In the genomic region with DNA sequence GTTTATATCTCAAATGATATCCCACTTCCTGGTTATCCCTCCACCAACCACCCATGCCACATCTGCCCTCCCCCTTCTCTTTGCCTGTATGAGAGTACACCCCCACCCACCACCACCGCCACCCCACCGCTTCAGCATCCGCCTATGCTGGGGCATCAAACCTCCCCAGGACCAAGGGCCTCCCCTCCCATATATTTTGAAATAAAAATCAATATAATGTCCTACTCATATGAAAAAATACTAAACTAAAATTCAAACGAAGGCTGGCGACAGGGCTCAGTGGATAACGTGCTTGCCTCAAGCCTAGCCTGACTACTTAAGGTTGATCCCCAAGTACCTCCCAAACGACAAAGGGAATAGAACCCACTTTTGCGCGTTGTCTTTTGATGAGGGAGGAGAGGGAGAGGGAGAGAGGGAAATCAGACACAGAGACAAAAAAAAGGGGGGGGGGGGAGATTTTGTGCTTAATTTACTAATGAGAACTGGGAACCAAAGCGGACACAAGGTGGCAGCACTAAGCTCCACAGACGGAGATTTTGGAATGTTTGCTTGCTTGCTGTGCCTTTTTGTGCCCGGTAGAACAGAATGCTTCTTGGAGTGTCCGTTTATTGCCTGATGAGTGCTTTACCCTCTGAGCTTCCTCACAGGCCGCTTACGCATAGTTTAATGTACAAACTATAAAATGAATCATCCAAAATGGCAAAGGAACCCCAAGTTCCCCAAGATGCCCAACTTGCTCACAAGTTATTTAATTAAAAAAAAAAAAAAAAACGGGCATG, we compare ENCODE assay signal across 8 mouse cellular contexts. TPM values are rescaled to one million over a fixed set of nuclear protein-coding genes. Genes with fewer than 3 reads are reported as not detected.
DNase-seq lines count a peak whose midpoint lies in the region; ATAC-seq and TF ChIP-seq lines count a peak whose summit lies in the region.

No protein-coding gene starts in this region.

- TF ChIP-seq CTCF in ES-Bruce4 (IDR thresholded peaks at IDR 0.05; ENCODE audit: low read depth, low read length), result peak; percentile 35
- TF ChIP-seq CTCF in liver, embryonic 14.5 days (IDR thresholded peaks at IDR 0.05; ENCODE audit: low read depth), result peak; percentile 75
- TF ChIP-seq CTCF in stomach, postnatal 0 days (IDR thresholded peaks at IDR 0.05; ENCODE audit: low read depth), result peak; percentile 81

- H3K36me3 ChIP-seq in ES-Bruce4 (ENCODE audit: control insufficient read depth, insufficient read depth, low read length, poor library complexity, severe bottlenecking), result no peaks in the 10 kb centered on the region
- no peaks in the 10 kb centered on the region for H3K36me3 ChIP-seq in heart, embryonic 14.5 days (ENCODE audit: control insufficient read depth, insufficient read depth, low read length)
- H3K36me3 ChIP-seq in liver, embryonic 14.5 days (replicated peaks; ENCODE audit: control insufficient read depth, insufficient read depth, low read depth), result no peaks in the 10 kb centered on the region
- H3K36me3 ChIP-seq in stomach, postnatal 0 days (ENCODE audit: control insufficient read depth, insufficient read depth, low read length), result no peaks in the 10 kb centered on the region

- H3K4me2 ChIP-seq in heart, embryonic 14.5 days (ENCODE audit: low read length), result peak overlapping the region; percentile 69
- H3K4me2 ChIP-seq in liver, embryonic 14.5 days (ENCODE audit: low read depth), result peak overlapping the region; percentile 77
- H3K4me2 ChIP-seq in stomach, postnatal 0 days (replicated peaks; ENCODE audit: low read depth), result peak overlapping the region; percentile 55

- DNase-seq in kidney, postnatal 10 days, result peak; percentile 89
- peak; percentile 65 to 74 (median 68) for DNase-seq in liver, embryonic 14.5 days (ENCODE audit: low read depth in 3 of 3, low spot score in 3 of 3)
- DNase-seq in neural tube, embryonic 10.5 days (ENCODE audit: extremely low spot score, low spot score), result peak; percentile 60
- peak; percentile 75 for DNase-seq in stomach, postnatal 0 days (ENCODE audit: low spot score)

- H3K4me1 ChIP-seq in ES-Bruce4 (ENCODE audit: control insufficient read depth, insufficient read depth, low read length), result no peaks in the 10 kb centered on the region
- H3K4me1 ChIP-seq in brown adipose tissue, adult 24 weeks (ENCODE audit: control insufficient read depth, insufficient read depth, insufficient read length, low read length), result no peaks in the 10 kb centered on the region
- H3K4me1 ChIP-seq in heart, embryonic 14.5 days (ENCODE audit: control insufficient read depth in 2 of 2, insufficient read depth in 2 of 2, low read length in 2 of 2), result peaks cover 4 to 9% of the 10 kb centered on the region in 2 experiments; a peak in 3 of 4 replicates
- peaks cover 0 to 13% of the 10 kb centered on the region in 2 experiments; a peak in 2 of 4 replicates for H3K4me1 ChIP-seq in liver, embryonic 14.5 days (replicated peaks; ENCODE audit: control insufficient read depth in 2 of 2, insufficient read depth in 2 of 2, low read length in 1 of 2)
- no peaks in the 10 kb centered on the region for H3K4me1 ChIP-seq in stomach, postnatal 0 days (replicated peaks; ENCODE audit: control insufficient read depth, insufficient read depth)

- no peaks in the 10 kb centered on the region for H3K9me3 ChIP-seq in ES-Bruce4 (replicated peaks; ENCODE audit: control insufficient read depth, insufficient read depth, low read length, poor library complexity, severe bottlenecking)
- H3K9me3 ChIP-seq in heart, embryonic 14.5 days (ENCODE audit: control insufficient read depth, low read length), result no peaks in the 10 kb centered on the region
- no peaks in the 10 kb centered on the region for H3K9me3 ChIP-seq in liver, embryonic 14.5 days (ENCODE audit: control insufficient read depth, low read length)
- no peaks in the 10 kb centered on the region for H3K9me3 ChIP-seq in stomach, postnatal 0 days (ENCODE audit: control insufficient read depth, low read length)

- H3K27ac ChIP-seq in ES-Bruce4 (ENCODE audit: insufficient read depth, low read length), result 0 out of 2 replicates have a peak overlapping the region, but pooled peaks have one; percentile 54
- H3K27ac ChIP-seq in brown adipose tissue, adult 24 weeks (replicated peaks; ENCODE audit: low read depth, low read length), result no peak overlapping the region
- no peak overlapping the region for H3K27ac ChIP-seq in heart, embryonic 14.5 days (replicated peaks in 1 of 2; ENCODE audit: control insufficient read depth in 1 of 2, insufficient read depth in 1 of 2, low read depth in 2 of 2, low read length in 2 of 2)
- no peak overlapping the region for H3K27ac ChIP-seq in liver, embryonic 14.5 days
- no peak overlapping the region for H3K27ac ChIP-seq in stomach, postnatal 0 days (replicated peaks)

- peak overlapping the region; percentile 49 for H3K9ac ChIP-seq in ES-Bruce4 (ENCODE audit: low read depth, poor library complexity, severe bottlenecking)
- peak overlapping the region; percentile 66 for H3K9ac ChIP-seq in heart, embryonic 14.5 days (ENCODE audit: low read length)
- peak overlapping the region; percentile 23; the same call in 1 of the 2 replicates for H3K9ac ChIP-seq in liver, embryonic 14.5 days (replicated peaks)
- H3K9ac ChIP-seq in stomach, postnatal 0 days (ENCODE audit: low read length), result peak overlapping the region; percentile 47; the same call in 1 of the 2 replicates

- H3K27me3 ChIP-seq in ES-Bruce4 (ENCODE audit: control insufficient read depth, insufficient read depth, low read length, poor library complexity, severe bottlenecking), result no peaks in the 10 kb centered on the region
- no peaks in the 10 kb centered on the region for H3K27me3 ChIP-seq in heart, embryonic 14.5 days (ENCODE audit: control insufficient read depth, insufficient read depth, low read length)
- H3K27me3 ChIP-seq in liver, embryonic 14.5 days (ENCODE audit: control insufficient read depth, insufficient read depth, low read length), result no peaks in the 10 kb centered on the region
- no peaks in the 10 kb centered on the region for H3K27me3 ChIP-seq in stomach, postnatal 0 days (ENCODE audit: control insufficient read depth, insufficient read depth, low read length)

- TF ChIP-seq POLR2A in ES-Bruce4 (IDR thresholded peaks at IDR 0.05; ENCODE audit: insufficient read depth, low read length), result no peak

- H3K4me3 ChIP-seq in ES-Bruce4 (ENCODE audit: low read depth, low read length), result peak overlapping the region; percentile 73
- H3K4me3 ChIP-seq in brown adipose tissue, adult 24 weeks (ENCODE audit: insufficient read depth, low read depth, low read length), result peak overlapping the region; percentile 56
- H3K4me3 ChIP-seq in heart, embryonic 14.5 days (ENCODE audit: control insufficient read depth in 1 of 2, insufficient read depth in 1 of 2, low read depth in 1 of 2, low read length in 2 of 2), result peak overlapping the region; percentile 39 to 47
- peak overlapping the region; percentile 51 to 61 for H3K4me3 ChIP-seq in liver, embryonic 14.5 days (ENCODE audit: insufficient read depth in 1 of 2, low read depth in 2 of 2, low read length in 2 of 2)
- peak overlapping the region; percentile 39 for H3K4me3 ChIP-seq in stomach, postnatal 0 days (ENCODE audit: low read depth, low read length)

- peak; percentile 62 for ATAC-seq in erythroid progenitor cell, adult 5-6 weeks (replicated peaks; ENCODE audit: low FRiP score, poor library complexity, severe bottlenecking)
- no peak for ATAC-seq in heart, embryonic 14.5 days (ENCODE audit: insufficient number of reproducible peaks, insufficient read depth, low FRiP score, low read depth)
- peak; percentile 53; the same call in 1 of the 2 replicates for ATAC-seq in liver, embryonic 14.5 days (ENCODE audit: insufficient read depth)
- peak; percentile 47; the same call in 1 of the 2 replicates for ATAC-seq in stomach, postnatal 0 days (ENCODE audit: low FRiP score, low TSS enrichment)

- no peak for TF ChIP-seq EP300 in ES-Bruce4 (IDR thresholded peaks at IDR 0.05; ENCODE audit: insufficient read depth, low read depth, low read length)
- TF ChIP-seq EP300 in liver, embryonic 14.5 days (IDR thresholded peaks at IDR 0.05; ENCODE audit: low read depth), result no peak
- no peak for TF ChIP-seq EP300 in stomach, postnatal 0 days (optimal IDR thresholded peaks at IDR 0.05)

- 9% methylated on average over 16 of the region's 16 CpGs for WGBS in heart, embryonic 14.5 days
- 6% methylated on average over 16 of the region's 16 CpGs for WGBS in liver, embryonic 14.5 days (ENCODE audit: insufficient replicate concordance)
- 6% methylated on average over 16 of the region's 16 CpGs for WGBS in stomach, postnatal 0 days

RNA-seq across cellular contexts. Expression of gene Rack1, which starts 11.6 kb away (rescaled TPM):
- polyA plus RNA-seq in ES-Bruce4 (2011; ENCODE audit: insufficient read depth, insufficient read length, low read depth, missing spikeins), result 2,044 and 2,161 TPM in 2 replicates
- 405 and 526 TPM in 2 replicates for polyA plus RNA-seq in brown adipose tissue, adult 24 weeks (2012; ENCODE audit: insufficient read depth, insufficient read length, missing spikeins)
- total RNA-seq in erythroid progenitor cell, adult 5-6 weeks (2015; ENCODE audit: low replicate concordance), result 648 and 827 TPM in 2 replicates
- 220 and 369 TPM in 2 replicates for total RNA-seq in erythroid progenitor cell, adult 5-6 weeks (2017; ENCODE audit: low replicate concordance)
- polyA plus RNA-seq in heart, embryonic 14.5 days (2014; fragmentation: Nextera tagmentation; extraction: Ambion mirVana), result 462 and 512 TPM in 2 replicates
- polyA plus RNA-seq in liver, embryonic 14.5 days (2012; rRNA removed), result 1,100 and 1,184 TPM in 2 replicates
- 669 and 674 TPM in 2 replicates for polyA plus RNA-seq in liver, embryonic 14.5 days (2014; fragmentation: Nextera tagmentation; extraction: Ambion mirVana)
- polyA plus RNA-seq in stomach, postnatal 0 days (2015; fragmentation: Nextera tagmentation; extraction: Ambion mirVana), result 524 and 529 TPM in 2 replicates

RNA-seq across cellular contexts. Expression of gene Trim41, which starts 28.7 kb away (rescaled TPM):
- 29.6 and 32.2 TPM in 2 replicates for polyA plus RNA-seq in ES-Bruce4 (2011; ENCODE audit: insufficient read depth, insufficient read length, low read depth, missing spikeins)
- 14.0 and 15.5 TPM in 2 replicates for polyA plus RNA-seq in brown adipose tissue, adult 24 weeks (2012; ENCODE audit: insufficient read depth, insufficient read length, missing spikeins)
- total RNA-seq in erythroid progenitor cell, adult 5-6 weeks (2015; ENCODE audit: low replicate concordance), result 8.8 and 10.1 TPM in 2 replicates
- total RNA-seq in erythroid progenitor cell, adult 5-6 weeks (2017; ENCODE audit: low replicate concordance), result 17.5 and 41.5 TPM in 2 replicates
- polyA plus RNA-seq in heart, embryonic 14.5 days (2014; fragmentation: Nextera tagmentation; extraction: Ambion mirVana), result 3.2 and 3.8 TPM in 2 replicates
- 8.2 and 9.2 TPM in 2 replicates for polyA plus RNA-seq in liver, embryonic 14.5 days (2012; rRNA removed)
- polyA plus RNA-seq in liver, embryonic 14.5 days (2014; fragmentation: Nextera tagmentation; extraction: Ambion mirVana), result 1.0 and 1.3 TPM in 2 replicates
- polyA plus RNA-seq in stomach, postnatal 0 days (2015; fragmentation: Nextera tagmentation; extraction: Ambion mirVana), result 3.6 and 4.0 TPM in 2 replicates

RNA-seq across cellular contexts. Expression of gene Trim7, which starts 37.4 kb away (rescaled TPM):
- 8.1 and 8.7 TPM in 2 replicates for polyA plus RNA-seq in ES-Bruce4 (2011; ENCODE audit: insufficient read depth, insufficient read length, low read depth, missing spikeins)
- 1.4 and 1.5 TPM in 2 replicates for polyA plus RNA-seq in brown adipose tissue, adult 24 weeks (2012; ENCODE audit: insufficient read depth, insufficient read length, missing spikeins)
- total RNA-seq in erythroid progenitor cell, adult 5-6 weeks (2015; ENCODE audit: low replicate concordance), result 0.42 TPM in 1 of 2 replicates, not detected in the other
- total RNA-seq in erythroid progenitor cell, adult 5-6 weeks (2017; ENCODE audit: low replicate concordance), result 1.0 TPM in 1 of 2 replicates, not detected in the other
- polyA plus RNA-seq in heart, embryonic 14.5 days (2014; fragmentation: Nextera tagmentation; extraction: Ambion mirVana), result 1.4 and 1.5 TPM in 2 replicates
- polyA plus RNA-seq in liver, embryonic 14.5 days (2012; rRNA removed), result 0.09 and 0.23 TPM in 2 replicates
- 0.04 and 0.13 TPM in 2 replicates for polyA plus RNA-seq in liver, embryonic 14.5 days (2014; fragmentation: Nextera tagmentation; extraction: Ambion mirVana)
- 3.0 and 3.4 TPM in 2 replicates for polyA plus RNA-seq in stomach, postnatal 0 days (2015; fragmentation: Nextera tagmentation; extraction: Ambion mirVana)

RNA-seq across cellular contexts. Expression of gene Gm12184, which starts 38.0 kb away (rescaled TPM):
- 88.5 and 95.4 TPM in 2 replicates for polyA plus RNA-seq in ES-Bruce4 (2011; ENCODE audit: insufficient read depth, insufficient read length, low read depth, missing spikeins)
- polyA plus RNA-seq in brown adipose tissue, adult 24 weeks (2012; ENCODE audit: insufficient read depth, insufficient read length, missing spikeins), result 14.6 and 26.0 TPM in 2 replicates
- 2.9 TPM in 1 of 2 replicates, not detected in the other for total RNA-seq in erythroid progenitor cell, adult 5-6 weeks (2015; ENCODE audit: low replicate concordance)
- total RNA-seq in erythroid progenitor cell, adult 5-6 weeks (2017; ENCODE audit: low replicate concordance), result 9.6 TPM in 1 of 2 replicates, not detected in the other
- 5.7 and 7.0 TPM in 2 replicates for polyA plus RNA-seq in heart, embryonic 14.5 days (2014; fragmentation: Nextera tagmentation; extraction: Ambion mirVana)
- polyA plus RNA-seq in liver, embryonic 14.5 days (2012; rRNA removed), result 9.6 and 12.4 TPM in 2 replicates
- polyA plus RNA-seq in liver, embryonic 14.5 days (2014; fragmentation: Nextera tagmentation; extraction: Ambion mirVana), result 1.6 and 2.8 TPM in 2 replicates
- polyA plus RNA-seq in stomach, postnatal 0 days (2015; fragmentation: Nextera tagmentation; extraction: Ambion mirVana), result 5.0 and 7.3 TPM in 2 replicates
